Mouse (Mus musculus): Measurements from ENCODE around the gene Lrrc73. TPM values are rescaled to one million over a fixed set of nuclear protein-coding genes. Genes with fewer than 3 reads are reported as not detected.

Lrrc73 gene
- total and polyA plus RNA-seq, 3 experiments = 0.21 to 0.70 (median 0.34) TPM

GRCm38 (mm10) chr17:46297028-46297363 is 43.7 kb downstream of the Lrrc73 start:
- no peak overlapping the region for H3K27ac ChIP-seq
- H3K36me3 ChIP-seq (ENCODE audit: control insufficient read depth, insufficient read depth, low read length) = no peaks in the 10 kb centered on the region
- H3K4me3 ChIP-seq = peak overlapping the region; percentile 50
- TF ChIP-seq POLR2A (IDR thresholded peaks at IDR 0.05; ENCODE audit: insufficient read depth, low read depth, low read length) (no peak), CTCF (IDR thresholded peaks at IDR 0.05) (no peak), EP300 (IDR thresholded peaks at IDR 0.05; ENCODE audit: insufficient read depth, low read depth, low read length) (no peak)
- 17% methylated on average over 6 of the region's 6 CpGs for WGBS
- intact Hi-C loops (cut with DNase I) = loop anchor here (5.0 kb wide), 1 partner anchor 565 kb away; the partner anchor contains the start of gene 1600014C23Rik
- peaks cover 2% of the 10 kb centered on the region for H3K27me3 ChIP-seq (ENCODE audit: control insufficient read depth, insufficient read depth, low read length)
- DNase-seq = no peak
- no peaks in the 10 kb centered on the region for H3K79me2 ChIP-seq (replicated peaks; ENCODE audit: control insufficient read depth, insufficient read depth, low read length)
- H3K4me1 ChIP-seq (ENCODE audit: control insufficient read depth, insufficient read depth, low read length) = no peaks in the 10 kb centered on the region; the same call in 1 of the 2 replicates
- no peak overlapping the region for H3K9ac ChIP-seq (ENCODE audit: low read depth, low read length)

- intact Hi-C loops (cut with DNase I) = loop anchor here (1.0 to 5.0 kb wide), 2 partner anchors 31 to 565 kb away; partner anchors contain the start of gene 1600014C23Rik
- Histone ChIP-seq H3K27me3 (ENCODE audit: control insufficient read depth, insufficient read depth, low read length) (peaks cover 2% of the 10 kb centered on the region), H3K4me3 (peak within 1 kb of the TSS; percentile 50), H3K27ac (peak within 1 kb of the TSS; percentile 31), H3K36me3 (ENCODE audit: control insufficient read depth, insufficient read depth, low read length) (no peaks in the 10 kb centered on the region), H3K9ac (ENCODE audit: low read depth, low read length) (peak within 1 kb of the TSS; percentile 65), H3K79me2 (replicated peaks; ENCODE audit: control insufficient read depth, insufficient read depth, low read length) (no peaks in the 10 kb centered on the region), H3K4me1 (ENCODE audit: control insufficient read depth, insufficient read depth, low read length) (no peaks in the 10 kb centered on the region; the same call in 1 of the 2 replicates)
- under 1% methylated on average over 84 of the region's 86 CpGs for WGBS
- no peak for TF ChIP-seq CTCF (IDR thresholded peaks at IDR 0.05)
- TF ChIP-seq POLR2A (IDR thresholded peaks at IDR 0.05; ENCODE audit: insufficient read depth, low read depth, low read length) = no peak
- TF ChIP-seq EP300 (IDR thresholded peaks at IDR 0.05; ENCODE audit: insufficient read depth, low read depth, low read length) = no peak
- peak in 1 of 2 experiments; percentile 51 for DNase-seq
Observed at GRCm38 (mm10) chr17:46297364-46298219, 44.3 kb downstream of the Lrrc73 start, which contains the start of gene Dlk2. Dlk2 (plus strand) TSS chr17:46297421.

GRCm38 (mm10) chr17:46298220-46298913 is 45.0 kb downstream of the Lrrc73 start:
- peak overlapping the region; percentile 21 for H3K9ac ChIP-seq (ENCODE audit: low read depth, low read length)
- peak; percentile 98; the same call in 1 of the 2 replicates for TF ChIP-seq CTCF (IDR thresholded peaks at IDR 0.05)
- TF ChIP-seq EP300 (IDR thresholded peaks at IDR 0.05; ENCODE audit: insufficient read depth, low read depth, low read length) = 0 out of 2 replicates have a peak, but pooled peaks have one; percentile 57
- no peak for TF ChIP-seq POLR2A (IDR thresholded peaks at IDR 0.05; ENCODE audit: insufficient read depth, low read depth, low read length)
- peak overlapping the region; percentile 7; the same call in 1 of the 2 replicates for H3K27ac ChIP-seq
- DNase-seq = peak; percentile 84 to 90
- WGBS = 1% methylated on average over 48 of the region's 48 CpGs
- intact Hi-C loops (cut with DNase I) = loop anchor here (1.0 to 5.0 kb wide), 2 partner anchors 32 to 566 kb away; partner anchors contain the start of gene 1600014C23Rik
- H3K27me3 ChIP-seq (ENCODE audit: control insufficient read depth, insufficient read depth, low read length) = peaks cover 2% of the 10 kb centered on the region
- H3K4me3 ChIP-seq = peak overlapping the region; percentile 50
- H3K79me2 ChIP-seq (replicated peaks; ENCODE audit: control insufficient read depth, insufficient read depth, low read length) = no peaks in the 10 kb centered on the region
- no peaks in the 10 kb centered on the region for H3K36me3 ChIP-seq (ENCODE audit: control insufficient read depth, insufficient read depth, low read length)
- H3K4me1 ChIP-seq (ENCODE audit: control insufficient read depth, insufficient read depth, low read length) = no peaks in the 10 kb centered on the region; the same call in 1 of the 2 replicates

- no peaks in the 10 kb centered on the region for H3K79me2 ChIP-seq (replicated peaks; ENCODE audit: control insufficient read depth, insufficient read depth, low read length)
- H3K36me3 ChIP-seq (ENCODE audit: control insufficient read depth, insufficient read depth, low read length) = no peaks in the 10 kb centered on the region
- WGBS = 57% methylated on average over 12 of the region's 12 CpGs
- intact Hi-C loops (cut with DNase I) = no loop called here
- DNase-seq = no peak
- no peak overlapping the region for H3K9ac ChIP-seq (ENCODE audit: low read depth, low read length)
- H3K4me1 ChIP-seq (ENCODE audit: control insufficient read depth, insufficient read depth, low read length) = no peaks in the 10 kb centered on the region; the same call in 1 of the 2 replicates
- no peak overlapping the region for H3K27ac ChIP-seq
- TF ChIP-seq POLR2A (IDR thresholded peaks at IDR 0.05; ENCODE audit: insufficient read depth, low read depth, low read length) = no peak
- TF ChIP-seq CTCF (IDR thresholded peaks at IDR 0.05) = no peak
- no peak for TF ChIP-seq EP300 (IDR thresholded peaks at IDR 0.05; ENCODE audit: insufficient read depth, low read depth, low read length)
- no peak overlapping the region for H3K4me3 ChIP-seq
- peaks cover 2% of the 10 kb centered on the region; the same call in 1 of the 2 replicates for H3K27me3 ChIP-seq (ENCODE audit: control insufficient read depth, insufficient read depth, low read length)
Observed at GRCm38 (mm10) chr17:46301892-46302291, 48.6 kb downstream of the Lrrc73 start.

- Histone ChIP-seq H3K36me3 (ENCODE audit: control insufficient read depth, insufficient read depth, low read length) (no peaks in the 10 kb centered on the region), H3K27ac (no peak overlapping the region), H3K4me3 (no peak overlapping the region), H3K4me1 (ENCODE audit: control insufficient read depth, insufficient read depth, low read length) (no peaks in the 10 kb centered on the region), H3K27me3 (ENCODE audit: control insufficient read depth, insufficient read depth, low read length) (no peaks in the 10 kb centered on the region), H3K9ac (ENCODE audit: low read depth, low read length) (no peak overlapping the region), H3K79me2 (replicated peaks; ENCODE audit: control insufficient read depth, insufficient read depth, low read length) (no peaks in the 10 kb centered on the region)
- intact Hi-C loops (cut with DNase I) = no loop called here
- 95% methylated on average over 9 of the region's 9 CpGs for WGBS
- DNase-seq = no peak
- TF ChIP-seq CTCF (IDR thresholded peaks at IDR 0.05) (no peak), EP300 (IDR thresholded peaks at IDR 0.05; ENCODE audit: insufficient read depth, low read depth, low read length) (no peak), POLR2A (IDR thresholded peaks at IDR 0.05; ENCODE audit: insufficient read depth, low read depth, low read length) (no peak)
Observed at GRCm38 (mm10) chr17:46304184-46304583, 50.9 kb downstream of the Lrrc73 start.

Small RNA genes lying within 50 kb of the gene (microRNA-seq; reads per million reads assigned to microRNA genes)
- 0.39 to 1.7 reads per million in 2 experiments for gene Mir693

Other genes with a start within 250 kb of the Lrrc73 start
- gene Vegfa, start 221.2 kb upstream of the Lrrc73 start, total RNA-seq (2021) = 100 to 1,000 TPM; 207 to 328 TPM
- gene Vegfa, start 221.2 kb upstream of the Lrrc73 start, polyA plus RNA-seq (2012; rRNA removed) = 384 and 618 TPM in 2 replicates
- 100 to 1,000 TPM; 128 to 140 TPM for gene Mrps18a, start 142.5 kb upstream of the Lrrc73 start, total RNA-seq (2021)
- gene Mrps18a, start 142.5 kb upstream of the Lrrc73 start, polyA plus RNA-seq (2012; rRNA removed) = 99.4 and 99.6 TPM in 2 replicates
- 1 to 10 TPM; 1.0 to 1.4 TPM for gene Rsph9, start 109.3 kb upstream of the Lrrc73 start, total RNA-seq (2021)
- 1.7 and 2.4 TPM in 2 replicates for gene Rsph9, start 109.3 kb upstream of the Lrrc73 start, polyA plus RNA-seq (2012; rRNA removed)
- gene Mad2l1bp, start 100.0 kb upstream of the Lrrc73 start, total RNA-seq (2021) = 10 to 100 TPM; 17.1 to 24.1 TPM
- 21.0 and 27.1 TPM in 2 replicates for gene Mad2l1bp, start 100.0 kb upstream of the Lrrc73 start, polyA plus RNA-seq (2012; rRNA removed)
- 10 to 100 TPM; 55.2 to 57.3 TPM for gene Gtpbp2, start 92.5 kb upstream of the Lrrc73 start, total RNA-seq (2021)
- 94.4 and 132 TPM in 2 replicates for gene Gtpbp2, start 92.5 kb upstream of the Lrrc73 start, polyA plus RNA-seq (2012; rRNA removed)
- gene Polh, start 50.9 kb upstream of the Lrrc73 start, total RNA-seq (2021) = 1 to 10 TPM; 8.2 to 8.3 TPM
- gene Polh, start 50.9 kb upstream of the Lrrc73 start, polyA plus RNA-seq (2012; rRNA removed) = 3.5 and 4.6 TPM in 2 replicates
- 10 to 100 TPM; 21.5 to 22.0 TPM for gene Xpo5, start 50.7 kb upstream of the Lrrc73 start, total RNA-seq (2021)
- 14.2 and 21.5 TPM in 2 replicates for gene Xpo5, start 50.7 kb upstream of the Lrrc73 start, polyA plus RNA-seq (2012; rRNA removed)
- 10 to 100 TPM; 20.2 to 24.7 TPM for gene Polr1c, start 5.5 kb upstream of the Lrrc73 start, total RNA-seq (2021)
- gene Polr1c, start 5.5 kb upstream of the Lrrc73 start, polyA plus RNA-seq (2012; rRNA removed) = 19.1 and 25.8 TPM in 2 replicates
- gene Yipf3, start 5.5 kb upstream of the Lrrc73 start, total RNA-seq (2021) = 10 to 100 TPM; 72.4 to 82.8 TPM
- gene Yipf3, start 5.5 kb upstream of the Lrrc73 start, polyA plus RNA-seq (2012; rRNA removed) = 136 and 142 TPM in 2 replicates
- gene Tjap1, start 29.5 kb downstream of the Lrrc73 start, total RNA-seq (2021) = 10 to 100 TPM; 28.3 to 34.7 TPM
- gene Tjap1, start 29.5 kb downstream of the Lrrc73 start, polyA plus RNA-seq (2012; rRNA removed) = 35.8 and 39.1 TPM in 2 replicates
- gene Dlk2, start 43.9 kb downstream of the Lrrc73 start, total RNA-seq (2021) = under 1 TPM; 0.23 to 0.39 TPM
- 0.35 and 0.74 TPM in 2 replicates for gene Dlk2, start 43.9 kb downstream of the Lrrc73 start, polyA plus RNA-seq (2012; rRNA removed)
- 1 to 10 TPM; 3.9 to 4.0 TPM for gene Abcc10, start 74.8 kb downstream of the Lrrc73 start, total RNA-seq (2021)
- gene Abcc10, start 74.8 kb downstream of the Lrrc73 start, polyA plus RNA-seq (2012; rRNA removed) = 9.1 and 13.4 TPM in 2 replicates
- gene Zfp318, start 130.2 kb downstream of the Lrrc73 start, total RNA-seq (2021) = 10 to 100 TPM; 14.9 to 15.6 TPM
- 7.1 and 11.8 TPM in 2 replicates for gene Zfp318, start 130.2 kb downstream of the Lrrc73 start, polyA plus RNA-seq (2012; rRNA removed)
- under 1 TPM; 0.76 to 0.82 TPM for gene Crip3, start 175.4 kb downstream of the Lrrc73 start, total RNA-seq (2021)
- gene Crip3, start 175.4 kb downstream of the Lrrc73 start, polyA plus RNA-seq (2012; rRNA removed) = 3.5 and 3.8 TPM in 2 replicates
- not detected for gene Slc22a7, start 184.9 kb downstream of the Lrrc73 start, total RNA-seq (2021)
- 0.38 TPM in 1 of 2 replicates, not detected in the other for gene Slc22a7, start 184.9 kb downstream of the Lrrc73 start, polyA plus RNA-seq (2012; rRNA removed)
- under 1 TPM; 0.16 to 0.23 TPM for gene Ttbk1, start 234.1 kb downstream of the Lrrc73 start, total RNA-seq (2021)
- 0.21 and 0.23 TPM in 2 replicates for gene Ttbk1, start 234.1 kb downstream of the Lrrc73 start, polyA plus RNA-seq (2012; rRNA removed)
- gene Dnph1, start 243.2 kb downstream of the Lrrc73 start, total RNA-seq (2021) = 1 to 10 TPM; 1.8 to 1.9 TPM
- 0.80 and 0.97 TPM in 2 replicates for gene Dnph1, start 243.2 kb downstream of the Lrrc73 start, polyA plus RNA-seq (2012; rRNA removed)